Mouse (Mus musculus) MEL (cell line): ENCODE results near the gene Ccnd1. TPM values are rescaled to one million over a fixed set of nuclear protein-coding genes. Genes with fewer than 3 reads are reported as not detected.

Experiments
- DNase-seq: peaks from one replicate; pipeline ENCODE4 v3.0.0; 2011; ENCODE audit warnings: low read depth, low spot score
- H3K27ac ChIP-seq: 2 replicates; pipeline ENCODE4 v1.5.1; 2012; ENCODE audit warnings: low read depth, mild to moderate bottlenecking, control low read depth, low read length, moderate library complexity; ENCODE audit not compliant: control insufficient read depth
- H3K27me3 ChIP-seq, 2 experiments: fragments of 150-350 bp in 1 of 2; sonication (generic) in 1 of 2; 2 replicates each; pipeline ENCODE4 v1.6.1; 2012; ENCODE audit warnings: low read length in 2 of 2, mild to moderate bottlenecking in 2 of 2, improper control_type of control experiment in 1 of 2, moderate library complexity in 1 of 2; ENCODE audit not compliant: insufficient read depth in 2 of 2, control insufficient read depth in 1 of 2
- H3K36me3 ChIP-seq, 2 experiments: 2 replicates each; pipeline ENCODE4 v1.6.1; 2012 to 2014; ENCODE audit warnings: low read length in 2 of 2, improper control_type of control experiment in 1 of 2, inconsistent platforms in 1 of 2, mild to moderate bottlenecking in 1 of 2; ENCODE audit not compliant: insufficient read depth in 2 of 2, control insufficient read depth in 1 of 2
- H3K4me1 ChIP-seq, 2 experiments: fragments of 150-350 bp in 1 of 2; sonication (generic) in 1 of 2; 2 replicates each; pipeline ENCODE4 v1.6.1; 2012; ENCODE audit warnings: low read length in 2 of 2, improper control_type of control experiment in 1 of 2, mild to moderate bottlenecking in 1 of 2; ENCODE audit not compliant: insufficient read depth in 2 of 2, control insufficient read depth in 1 of 2
- H3K4me3 ChIP-seq, 2 experiments: fragments of 150-350 bp in 1 of 2; sonication (generic) in 1 of 2; 2 replicates each; pipeline ENCODE4 v1.5.1; 2012; ENCODE audit warnings: low read depth in 2 of 2, low read length in 2 of 2, mild to moderate bottlenecking in 2 of 2, moderate library complexity in 2 of 2, control low read depth in 1 of 2, improper control_type of control experiment in 1 of 2; ENCODE audit not compliant: control insufficient read depth in 1 of 2, insufficient read depth in 1 of 2
- H3K79me2 ChIP-seq: 2 replicates; pipeline ENCODE4 v1.6.1; 2012; ENCODE audit warnings: mild to moderate bottlenecking, low read length, moderate library complexity; ENCODE audit not compliant: control insufficient read depth, poor library complexity, insufficient read depth
- H3K9ac ChIP-seq: 2 replicates; pipeline ENCODE4 v1.6.1; 2012; ENCODE audit warnings: low read depth, mild to moderate bottlenecking, control low read depth, low read length, moderate library complexity; ENCODE audit not compliant: control insufficient read depth, poor library complexity, severe bottlenecking
- H3K9me3 ChIP-seq: fragments of 150-350 bp; sonication (generic); replicated peaks from 2 replicates; pipeline ENCODE4 v1.6.1; 2012; ENCODE audit warnings: mild to moderate bottlenecking, low read length, improper control_type of control experiment, moderate library complexity; ENCODE audit not compliant: insufficient read depth
- CTCF ChIP-seq, 3 experiments: IDR thresholded peaks in 2 of 3; conservative IDR thresholded peaks in 1 of 3; 2 replicates each; pipeline ENCODE4 v1.5.1; 2011 to 2012; ENCODE audit warnings: low read length in 3 of 3, low read depth in 2 of 3, mild to moderate bottlenecking in 2 of 3, improper control_type of control experiment in 1 of 3, inconsistent platforms in 1 of 3, mixed read lengths in 1 of 3, moderate library complexity in 1 of 3; ENCODE audit not compliant: control insufficient read depth in 1 of 3, insufficient read depth in 1 of 3, poor library complexity in 1 of 3, severe bottlenecking in 1 of 3
- ELF1 ChIP-seq: IDR thresholded peaks from 2 replicates; pipeline ENCODE4 v1.6.1; 2014; ENCODE audit warnings: low read depth, mild to moderate bottlenecking, inconsistent platforms, low read length, improper control_type of control experiment, moderate library complexity
- EP300 ChIP-seq, 2 experiments: IDR thresholded peaks; 2 replicates each; pipeline ENCODE4 v1.6.1; 2011; ENCODE audit warnings: improper control_type of control experiment in 2 of 2, low read length in 2 of 2, low read depth in 1 of 2, mild to moderate bottlenecking in 1 of 2
- ETS1 ChIP-seq: IDR thresholded peaks from 2 replicates; pipeline ENCODE4 v1.6.1; 2012; ENCODE audit warnings: low read depth, mild to moderate bottlenecking, inconsistent platforms, low read length, improper control_type of control experiment, moderate library complexity
- GATA1 ChIP-seq: IDR thresholded peaks from 2 replicates; pipeline ENCODE4 v1.6.1; 2011; ENCODE audit warnings: low read depth, low read length, improper control_type of control experiment
- JUND ChIP-seq: IDR thresholded peaks from 2 replicates; pipeline ENCODE4 v1.6.1; 2011; ENCODE audit warnings: low read depth, mild to moderate bottlenecking, improper control_type of control experiment, low read length
- KAT2A ChIP-seq: conservative IDR thresholded peaks from 2 replicates; pipeline ENCODE4 v1.6.1; 2012; ENCODE audit warnings: low read depth, low read length, improper control_type of control experiment, inconsistent platforms
- MAFK ChIP-seq: IDR thresholded peaks from 2 replicates; pipeline ENCODE4 v1.6.1; 2011; ENCODE audit warnings: low read depth, mild to moderate bottlenecking, low read length, improper control_type of control experiment, borderline replicate concordance
- MAZ ChIP-seq: IDR thresholded peaks from 2 replicates; pipeline ENCODE4 v1.6.1; 2012; ENCODE audit warnings: low read depth, mild to moderate bottlenecking, inconsistent platforms, low read length, improper control_type of control experiment
- MXI1 ChIP-seq: IDR thresholded peaks from 2 replicates; pipeline ENCODE4 v1.6.1; 2011; ENCODE audit warnings: mild to moderate bottlenecking, low read depth, low read length, improper control_type of control experiment
- POLR2A ChIP-seq, 2 experiments: IDR thresholded peaks; 2 replicates each; pipeline ENCODE4 v1.6.1; 2011 to 2012; ENCODE audit warnings: low read length in 2 of 2, mild to moderate bottlenecking in 2 of 2, control low read depth in 1 of 2, improper control_type of control experiment in 1 of 2, low read depth in 1 of 2, moderate library complexity in 1 of 2; ENCODE audit not compliant: control insufficient read depth in 1 of 2, insufficient read depth in 1 of 2, poor library complexity in 1 of 2
- RAD21 ChIP-seq: IDR thresholded peaks from 2 replicates; pipeline ENCODE4 v1.6.1; 2011; ENCODE audit warnings: mild to moderate bottlenecking, low read depth, low read length, improper control_type of control experiment
- SMC3 ChIP-seq: IDR thresholded peaks from 2 replicates; pipeline ENCODE4 v1.6.1; 2011; ENCODE audit warnings: low read depth, low read length, improper control_type of control experiment
- TAL1 ChIP-seq: IDR thresholded peaks from 2 replicates; pipeline ENCODE4 v1.6.1; 2012; ENCODE audit warnings: mild to moderate bottlenecking, inconsistent platforms, low read length, moderate library complexity, mixed read lengths
- TBP ChIP-seq: IDR thresholded peaks from 2 replicates; pipeline ENCODE4 v1.8.0; 2011; ENCODE audit warnings: low read depth, low read length, improper control_type of control experiment
- USF1 ChIP-seq: IDR thresholded peaks from 2 replicates; pipeline ENCODE4 v1.6.1; 2014; ENCODE audit warnings: low read depth, mild to moderate bottlenecking, inconsistent platforms, low read length, improper control_type of control experiment, moderate library complexity
- ZC3H11A ChIP-seq: IDR thresholded peaks from 2 replicates; pipeline ENCODE4 v1.6.1; 2012; ENCODE audit warnings: low read depth, mild to moderate bottlenecking, inconsistent platforms, low read length, improper control_type of control experiment
- polyA plus RNA-seq, 2 experiments: library from polyadenylated mRNA; stranded (reverse) in 1 of 2; unstranded in 1 of 2; fragments of >175 nt in 1 of 2; fragments of >200 nt in 1 of 2; gene quantifications; 2 replicates each; pipeline versions ENCODE4 v1.2.1 to v1.2.4; 2012; ENCODE audit warnings: low replicate concordance in 2 of 2, low read depth in 1 of 2; ENCODE audit not compliant: insufficient read length in 2 of 2, insufficient read depth in 1 of 2, missing spikeins in 1 of 2
- total RNA-seq: library from RNA; depleted of rRNA; stranded (reverse); fragments of 300-350 nt; gene quantifications from 2 replicates; pipeline ENCODE4 v1.2.3, GENCODE M21; 2012

Ccnd1 gene
- total and polyA plus RNA-seq, 3 experiments = 0.08 to 0.38 TPM; not detected in 1

GRCm38 (mm10) chr7:144933336-144933735, 6.4 kb downstream of the Ccnd1 start:
- Histone ChIP-seq H3K79me2 (no peaks in the 10 kb centered on the region), H3K36me3 (no peaks in the 10 kb centered on the region), H3K4me1 (no peaks in the 10 kb centered on the region), H3K4me3 (no peak overlapping the region), H3K9me3 (no peaks in the 10 kb centered on the region), H3K27me3 (no peaks in the 10 kb centered on the region), H3K27ac (no peak overlapping the region), H3K9ac (no peak overlapping the region)
- DNase-seq = no peak
- no peak for TF ChIP-seq MAZ

GRCm38 (mm10) chr7:144932389-144932937, 7.3 kb downstream of the Ccnd1 start:
- Histone ChIP-seq H3K9me3 (no peaks in the 10 kb centered on the region), H3K9ac (no peak overlapping the region)
- TF ChIP-seq GATA1 (no peak), MXI1 (no peak), JUND (no peak), USF1 (no peak), RAD21 (no peak), ETS1 (no peak), TBP (no peak), MAFK (no peak), ELF1 (no peak), KAT2A (no peak), TAL1 (no peak), EP300 (IDR thresholded peaks at IDR 0.05; ENCODE audit: low read depth in 1 of 2, low read length in 2 of 2) (no peak), MAZ (no peak), POLR2A (IDR thresholded peaks at IDR 0.05; ENCODE audit: control insufficient read depth in 1 of 2, insufficient read depth in 1 of 2, low read depth in 1 of 2, low read length in 2 of 2, poor library complexity in 1 of 2) (no peak)
- TF ChIP-seq, all 39 proteins: peak for 0
- no peaks in the 10 kb centered on the region for H3K4me1 ChIP-seq
- DNase-seq = no peak
- H3K27ac ChIP-seq = no peak overlapping the region
- H3K79me2 ChIP-seq = no peaks in the 10 kb centered on the region
- H3K36me3 ChIP-seq = no peaks in the 10 kb centered on the region
- no peaks in the 10 kb centered on the region for H3K27me3 ChIP-seq
- no peak overlapping the region for H3K4me3 ChIP-seq

- H3K36me3 ChIP-seq = no peaks in the 10 kb centered on the region
- H3K27me3 ChIP-seq = no peaks in the 10 kb centered on the region
- no peaks in the 10 kb centered on the region for H3K9me3 ChIP-seq
- no peaks in the 10 kb centered on the region for H3K4me1 ChIP-seq
- DNase-seq = peak; percentile 42
- H3K4me3 ChIP-seq = no peak overlapping the region
- no peak overlapping the region for H3K9ac ChIP-seq
- TF ChIP-seq CTCF (IDR thresholded peaks at IDR 0.05 in 2 of 3, conservative IDR thresholded peaks at IDR 0.05 in 1 of 3; ENCODE audit: control insufficient read depth in 1 of 3, insufficient read depth in 1 of 3, low read depth in 2 of 3, low read length in 3 of 3, poor library complexity in 1 of 3, severe bottlenecking in 1 of 3) (peak; percentile 56 to 75 (median 57)), MAFK (no peak), SMC3 (peak; percentile 47; the same call in 1 of the 2 replicates), ZC3H11A (0 out of 2 replicates have a peak, but pooled peaks have one; percentile 21), RAD21 (peak; percentile 39)
- H3K79me2 ChIP-seq = no peaks in the 10 kb centered on the region
- no peak overlapping the region for H3K27ac ChIP-seq
Observed at GRCm38 (mm10) chr7:144931778-144932177, 7.9 kb downstream of the Ccnd1 start.
